Mouse (Mus musculus) thymus, postnatal 0 days (tissue): ENCODE measurements around the gene Fuom. TPM values are rescaled to one million over a fixed set of nuclear protein-coding genes. Genes with fewer than 3 reads are reported as not detected.
A peak's percentile ranks its signal among the peaks of the same experiment; 100 is the strongest.
"Not testable (repeated sequence)": the region's sequence is repeated elsewhere in the genome, so short reads cannot be mapped to it uniquely, and the experiment has no call there.

Experiments
- DNase-seq: peaks from one replicate; pipeline ENCODE4 v3.0.0-alpha.2; 2015; ENCODE audit warnings: low spot score
- polyA plus RNA-seq: library from polyadenylated mRNA; unstranded; fragments of >200 nt; fragmentation: Nextera tagmentation; extraction: Ambion mirVana; gene quantifications from 2 replicates; pipeline ENCODE4 v1.2.1, GENCODE M21; 2015

Gene Fuom
- 27.8 and 28.6 TPM in 2 replicates for polyA plus RNA-seq

DNA sequence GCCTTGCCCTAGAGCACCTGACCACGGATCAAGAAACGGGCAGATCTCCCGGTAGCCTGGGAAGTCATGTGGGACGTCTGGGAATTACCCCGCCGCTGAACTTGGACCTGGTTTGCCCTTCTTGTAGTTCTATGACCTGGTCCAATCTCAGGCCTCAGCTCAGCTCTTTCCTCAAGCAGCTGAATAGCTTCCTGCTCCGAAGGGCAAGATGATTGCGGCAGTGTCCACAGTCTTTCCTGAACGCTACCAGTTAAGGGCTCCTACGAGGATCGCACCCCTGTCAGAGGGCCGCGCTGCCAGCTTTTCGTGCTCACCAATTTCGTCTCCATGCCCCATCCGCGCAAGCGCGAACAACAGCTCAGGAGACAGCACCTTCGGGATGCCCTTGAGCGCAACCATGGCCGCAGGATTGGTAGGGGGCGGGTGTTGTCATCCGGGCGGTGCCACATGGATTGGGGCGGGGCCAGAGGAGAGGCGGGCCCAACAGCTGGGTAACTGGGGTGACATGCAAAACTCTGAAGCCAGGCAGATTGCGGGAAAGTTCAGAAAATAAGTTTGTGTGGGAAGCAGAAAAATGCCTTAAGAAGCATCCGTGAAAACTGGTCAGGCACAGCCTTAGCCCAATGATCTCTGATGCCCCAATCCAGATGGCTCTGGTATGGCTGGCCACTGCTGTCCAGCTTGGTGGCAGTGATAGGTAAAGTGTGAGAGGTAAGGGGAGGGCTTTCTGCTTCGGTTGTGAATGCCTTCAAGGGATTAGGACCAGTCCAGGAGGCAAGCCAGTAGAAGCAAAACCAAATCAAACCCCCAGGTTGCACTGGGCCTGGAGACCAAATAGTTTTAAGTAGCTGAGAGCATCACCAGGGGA lies at the start of gene Fuom:
Gene Fuom (minus strand): TSS at position 449 of the 868 bp plus-strand sequence.
- DNase-seq = peak; percentile 89

DNA sequence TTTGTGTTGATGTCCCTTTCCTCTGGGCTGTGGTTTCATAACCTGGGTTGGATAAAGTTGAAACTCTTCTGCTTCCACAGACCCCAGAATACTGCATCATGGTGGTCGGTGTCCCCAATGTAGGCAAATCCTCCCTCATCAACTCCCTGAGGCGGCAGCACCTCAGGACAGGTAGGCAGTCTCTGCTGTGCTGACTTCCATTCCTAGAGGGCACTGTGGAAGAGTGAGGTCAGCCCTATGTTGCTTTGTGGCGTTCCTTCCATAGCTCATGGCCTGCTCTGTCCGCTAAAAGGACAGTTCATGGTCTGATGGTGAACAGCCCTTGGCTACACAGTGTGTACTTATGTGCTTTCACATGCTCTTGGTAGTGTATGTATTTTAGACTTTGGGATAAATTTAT lies 42.3 kb upstream of the Fuom start:
- no peak for DNase-seq

GRCm38 (mm10) chr7:140141350-140141749 lies 39.1 kb upstream of the Fuom start:
- peak; percentile 73 for DNase-seq

GRCm38 (mm10) chr7:140138021-140138310 lies 35.7 kb upstream of the Fuom start:
- no peak for DNase-seq

DNA sequence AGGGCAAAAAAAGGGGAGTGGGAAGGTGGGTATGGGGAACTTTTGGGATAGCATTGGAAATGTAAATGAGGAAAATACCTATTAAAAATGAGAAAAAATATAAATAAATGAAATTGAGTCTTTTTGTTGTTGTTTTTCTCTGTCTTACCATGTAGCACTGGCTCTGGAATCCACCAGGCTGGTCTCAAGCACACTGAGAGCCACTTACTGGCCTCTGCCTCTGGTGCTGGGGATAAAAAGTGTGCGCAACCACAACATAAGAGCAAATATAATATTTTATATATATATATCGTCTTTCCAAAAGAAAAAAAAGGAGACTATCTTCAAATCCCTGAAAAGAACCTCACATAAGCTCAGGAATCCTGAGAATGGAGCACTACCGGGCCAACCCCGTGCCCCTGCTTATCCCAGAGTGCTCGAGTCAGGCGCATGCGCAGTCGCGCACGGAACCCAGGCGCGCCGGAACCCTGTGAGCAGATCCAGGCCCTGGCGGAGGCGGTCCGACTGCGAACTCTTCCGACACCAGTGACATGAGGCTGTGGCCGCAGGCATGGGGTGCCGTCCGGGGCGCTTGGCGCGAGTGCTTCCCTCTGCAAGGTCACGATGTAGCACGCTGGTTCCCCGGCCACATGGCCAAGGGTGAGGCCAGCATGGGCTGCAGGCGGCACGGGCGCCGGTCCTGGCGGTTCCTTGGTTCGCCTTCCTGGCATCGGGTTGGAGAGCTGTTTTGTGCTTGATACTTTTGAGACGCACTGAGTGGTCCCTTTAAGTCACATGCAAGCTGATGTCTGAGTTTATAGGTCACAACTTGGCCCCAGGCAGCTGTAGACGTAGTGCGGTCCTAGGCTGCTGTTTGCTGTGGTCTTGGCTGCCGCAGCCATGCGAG lies 35.1 kb upstream of the Fuom start, which contains the start of gene Mtg1:
Gene Mtg1 (plus strand): TSS at position 430 of the 886 bp plus-strand sequence.
- DNase-seq = peak; percentile 96

DNA sequence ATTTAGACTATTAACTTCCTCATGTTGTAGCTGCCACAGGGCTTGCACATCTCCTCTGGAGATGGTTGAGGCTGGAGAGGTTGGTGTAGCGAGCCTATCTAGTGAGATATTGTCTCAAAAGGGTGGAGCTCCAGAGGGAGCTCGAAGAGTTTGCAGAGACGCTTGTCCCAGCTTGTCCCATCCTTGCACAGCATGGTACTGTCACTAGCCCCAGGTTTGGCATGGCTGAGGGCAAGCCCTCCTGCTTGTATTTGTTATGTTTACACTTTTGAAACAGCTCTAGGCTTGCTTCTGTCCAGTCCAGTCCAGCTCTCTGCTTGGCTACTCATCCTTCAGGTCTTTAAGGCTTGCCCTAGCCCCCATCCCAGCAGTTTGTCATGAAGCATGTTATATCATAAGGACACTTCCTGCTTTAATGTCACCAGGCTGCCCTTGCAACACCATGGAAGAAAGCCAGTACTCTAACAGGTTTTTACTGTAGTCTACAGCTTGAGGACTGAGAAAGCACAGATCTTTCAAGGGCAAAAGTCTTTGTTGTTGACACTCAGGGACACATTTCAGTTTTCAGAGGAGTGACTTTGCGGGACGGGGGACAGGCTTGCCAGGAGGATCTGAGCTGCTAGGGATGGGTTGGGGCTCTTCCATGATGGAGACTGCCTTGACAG lies 33.0 kb upstream of the Fuom start:
- no peak for DNase-seq

- DNase-seq = not testable (repeated sequence)
Measured at GRCm38 (mm10) chr7:140134033-140134432, 31.8 kb upstream of the Fuom start.

GRCm38 (mm10) chr7:140132184-140132583 lies 29.9 kb upstream of the Fuom start:
- DNase-seq = not testable (repeated sequence)

- no peak for DNase-seq
Measured at GRCm38 (mm10) chr7:140127911-140128310, 25.7 kb upstream of the Fuom start.

- no peak for DNase-seq
Measured at GRCm38 (mm10) chr7:140126934-140127333, 24.7 kb upstream of the Fuom start.

GRCm38 (mm10) chr7:140126022-140126350 lies 23.7 kb upstream of the Fuom start:
- no peak for DNase-seq

GRCm38 (mm10) chr7:140125278-140126021 lies 23.2 kb upstream of the Fuom start:
- peak; percentile 87 for DNase-seq

- DNase-seq = no peak
Measured at GRCm38 (mm10) chr7:140124382-140124781, 22.1 kb upstream of the Fuom start.

GRCm38 (mm10) chr7:140122765-140123164 lies 20.5 kb upstream of the Fuom start:
- no peak for DNase-seq

- no peak for DNase-seq
Measured at GRCm38 (mm10) chr7:140121338-140121910, 19.2 kb upstream of the Fuom start.

DNA sequence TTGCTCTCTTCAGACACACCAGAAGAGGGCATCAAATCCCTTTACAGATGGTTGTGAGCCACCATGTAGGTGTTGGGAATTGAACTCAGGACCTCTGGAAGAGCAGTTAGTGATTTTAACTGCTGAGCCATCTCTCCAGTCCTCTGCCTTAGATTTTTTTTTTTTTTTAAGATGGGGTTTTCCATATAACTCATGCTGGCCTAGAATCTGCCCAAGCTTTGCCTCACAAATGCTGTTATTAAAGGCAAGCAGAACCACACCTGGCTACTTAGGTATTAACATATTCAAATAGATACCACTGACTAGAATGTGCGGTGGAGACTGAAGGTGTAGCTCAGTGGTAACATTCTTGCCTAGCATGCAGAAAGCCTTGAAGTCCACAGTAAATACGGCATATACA lies 18.2 kb upstream of the Fuom start:
- DNase-seq = no peak

DNA sequence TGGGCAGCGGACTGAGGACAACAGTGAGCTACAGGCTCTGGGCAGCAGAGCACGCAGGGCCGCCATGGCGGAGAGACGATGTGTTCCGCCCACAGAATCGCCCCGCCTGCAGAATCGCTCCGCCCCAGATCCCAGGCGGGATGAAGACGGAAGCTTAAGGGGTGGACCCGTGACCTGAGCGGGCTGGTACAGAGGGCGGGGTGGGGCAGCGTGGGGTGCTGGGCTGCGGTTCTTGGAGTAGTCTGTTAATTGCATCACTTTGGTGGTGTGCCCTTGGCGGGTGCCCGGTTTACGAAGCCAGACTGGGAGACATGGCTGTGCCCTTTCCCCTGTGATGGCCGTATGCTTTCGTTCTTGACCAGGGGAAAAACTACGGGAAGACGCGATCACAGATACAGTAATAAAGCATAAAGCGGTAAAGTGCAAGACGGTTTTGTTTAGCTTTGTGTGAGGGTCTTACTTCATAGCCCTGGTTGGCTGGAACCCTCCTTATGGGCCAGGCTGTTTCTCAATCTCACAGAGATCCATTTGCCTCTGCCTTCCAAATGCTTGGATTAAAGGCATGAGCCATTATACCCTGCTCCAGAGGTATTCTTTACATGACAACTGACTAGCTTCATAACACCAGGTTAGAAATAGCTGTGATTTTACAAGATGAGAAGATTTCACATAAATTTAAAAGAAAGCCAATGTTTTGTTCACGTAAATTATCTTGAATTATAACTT lies 14.3 kb upstream of the Fuom start, which contains the start of gene Echs1:
Gene Echs1 (minus strand): TSS at position 148 of the 726 bp plus-strand sequence.
- peak; percentile 80 for DNase-seq

DNA sequence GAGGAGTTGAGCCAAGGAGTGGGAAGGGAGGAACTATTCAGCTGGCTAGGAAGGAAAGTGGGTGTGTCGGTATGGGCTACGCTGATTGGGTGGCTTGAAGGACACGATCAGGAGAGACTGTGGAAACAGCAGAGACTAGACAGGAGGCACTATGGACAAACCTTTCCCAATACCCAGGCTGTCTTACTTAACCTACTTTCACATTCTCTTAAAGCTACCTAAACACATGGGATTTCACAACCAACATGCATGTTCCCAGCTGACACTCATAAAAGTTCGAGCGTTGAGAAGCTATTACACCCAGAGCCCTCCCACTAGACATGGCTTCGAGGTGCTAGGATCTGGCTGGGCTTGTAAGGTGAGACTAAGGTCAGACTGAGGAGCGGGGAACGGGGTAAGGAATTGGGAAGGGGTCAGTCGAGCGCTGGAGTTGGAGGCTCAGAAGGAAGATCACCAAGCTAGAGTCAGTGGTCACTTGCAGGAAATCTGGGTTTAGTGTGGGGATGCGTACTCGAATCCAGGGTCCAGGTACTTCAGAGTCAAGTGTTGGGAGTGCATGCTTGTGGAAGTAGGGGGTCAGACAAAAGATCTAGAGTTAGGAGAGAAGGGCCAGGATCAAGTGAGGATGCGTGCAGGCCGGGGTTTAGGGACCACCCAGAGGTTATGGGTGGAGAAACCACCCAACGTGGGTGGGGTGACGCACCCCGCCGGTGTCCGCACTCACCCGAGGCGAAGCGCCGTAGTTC lies 13.5 kb upstream of the Fuom start, which contains the start of gene Paox:
Gene Paox (plus strand): TSS at position 217 of the 746 bp plus-strand sequence.
- DNase-seq = peak; percentile 7

DNA sequence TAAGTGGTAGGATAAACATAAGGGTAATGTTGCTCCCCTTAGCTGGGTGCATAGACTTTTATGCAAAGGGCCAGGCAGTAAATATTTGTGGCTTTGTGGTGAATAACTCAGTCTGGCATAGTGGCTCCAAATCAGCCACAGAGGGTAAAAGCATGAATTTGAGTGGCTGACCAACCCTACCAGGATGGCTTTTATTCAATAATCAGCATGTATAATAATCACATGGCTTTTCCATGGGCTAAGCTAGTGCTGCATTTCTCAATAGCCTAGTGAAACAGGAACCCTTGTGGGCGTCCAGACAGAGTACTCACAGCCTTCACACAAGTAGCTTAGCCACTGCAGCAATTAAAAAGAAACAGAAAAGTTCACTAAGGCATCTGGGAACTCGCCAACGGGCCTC lies 9.7 kb upstream of the Fuom start:
- no peak for DNase-seq
